Mouse (Mus musculus): Measurements from ENCODE around the gene Kansl2.
"Not testable (repeated sequence)": the region's sequence is repeated elsewhere in the genome, so short reads cannot be mapped to it uniquely, and the experiment has no call there.

Gene Kansl2

GRCm38 (mm10) chr15:98535921-98536320 is 1.9 kb upstream of the Kansl2 start:
- DNase-seq: no peak

- DNase-seq: peak; percentile 26 to 28
Observed at GRCm38 (mm10) chr15:98533035-98533531, 981 bp downstream of the Kansl2 start.

GRCm38 (mm10) chr15:98532281-98532680 is 1.8 kb downstream of the Kansl2 start:
- DNase-seq: no peak

GRCm38 (mm10) chr15:98528066-98528563 is 5.9 kb downstream of the Kansl2 start:
- DNase-seq: no peak

GRCm38 (mm10) chr15:98527056-98527771 is 6.8 kb downstream of the Kansl2 start:
- no peak for DNase-seq

GRCm38 (mm10) chr15:98526057-98526456 is 8.0 kb downstream of the Kansl2 start:
- no peak for DNase-seq

- DNase-seq: no peak
Observed at GRCm38 (mm10) chr15:98521245-98521644, 12.8 kb downstream of the Kansl2 start.

GRCm38 (mm10) chr15:98517380-98518355 is 16.4 kb downstream of the Kansl2 start:
- peak; percentile 68 to 77 for DNase-seq

- not testable (repeated sequence) for DNase-seq
Observed at GRCm38 (mm10) chr15:98514845-98515244, 19.2 kb downstream of the Kansl2 start.

GRCm38 (mm10) chr15:98514146-98514545 is 19.9 kb downstream of the Kansl2 start:
- DNase-seq: no peak

- not testable (repeated sequence) for DNase-seq
Observed at GRCm38 (mm10) chr15:98513676-98514075, 20.4 kb downstream of the Kansl2 start.

- peak; percentile 77 to 85 for DNase-seq
Observed at GRCm38 (mm10) chr15:98512799-98513321, 21.2 kb downstream of the Kansl2 start.

GRCm38 (mm10) chr15:98512232-98512631 is 21.8 kb downstream of the Kansl2 start:
- DNase-seq: peak; percentile 20 to 28

GRCm38 (mm10) chr15:98511386-98511928 is 22.6 kb downstream of the Kansl2 start:
- DNase-seq: no peak

- peak; percentile 87 to 93 for DNase-seq
Observed at GRCm38 (mm10) chr15:98510438-98511385, 23.4 kb downstream of the Kansl2 start.

GRCm38 (mm10) chr15:98509387-98509786 is 24.7 kb downstream of the Kansl2 start:
- no peak for DNase-seq

GRCm38 (mm10) chr15:98507321-98507720 is 26.7 kb downstream of the Kansl2 start:
- DNase-seq: no peak

- no peak for DNase-seq
Observed at GRCm38 (mm10) chr15:98506253-98506957, 27.7 kb downstream of the Kansl2 start.

GRCm38 (mm10) chr15:98504514-98504913 is 29.6 kb downstream of the Kansl2 start:
- DNase-seq: peak; percentile 54 to 88

- no peak for DNase-seq
Observed at GRCm38 (mm10) chr15:98503317-98503716, 30.7 kb downstream of the Kansl2 start.

GRCm38 (mm10) chr15:98497631-98498030 is 36.4 kb downstream of the Kansl2 start:
- peak in 1 of 2 experiments; percentile 58 for DNase-seq

Data from cerebellum, postnatal 14 days (tissue).